Mouse (Mus musculus) thymus, adult 2 months (tissue): ENCODE measurements around the gene Olfml2b.

ENCODE experiments used
- CTCF ChIP-seq: fragments of 200-500 bp; IDR thresholded peaks from 2 replicates; pipeline ENCODE4 v1.5.1; 2012; ENCODE audit warnings: mild to moderate bottlenecking, control low read depth, low read length, moderate library complexity, borderline replicate concordance; ENCODE audit not compliant: control insufficient read depth, poor library complexity, insufficient read depth; ENCODE audit errors: extremely low read depth
- POLR2A ChIP-seq: fragments of 200-500 bp; IDR thresholded peaks from 2 replicates; pipeline ENCODE4 v1.6.1; 2012; ENCODE audit warnings: mild to moderate bottlenecking, low read length, control low read depth, moderate library complexity; ENCODE audit not compliant: control insufficient read depth, poor library complexity, insufficient read depth; ENCODE audit errors: extremely low read depth

- TF ChIP-seq CTCF = no peak
- TF ChIP-seq POLR2A = no peak
Measured at GRCm38 (mm10) chr1:170698771-170699170, 54.4 kb downstream of the Olfml2b start.
